Mouse (Mus musculus) lung, postnatal 36 days (tissue): ENCODE measurements around the gene 8030411F24Rik.
"Not testable (repeated sequence)": the region's sequence is repeated elsewhere in the genome, so short reads cannot be mapped to it uniquely, and the experiment has no call there.

Source experiments
- DNase-seq: peaks from one replicate; pipeline ENCODE4 v3.0.0; 2022; ENCODE audit warnings: mixed read lengths

Gene 8030411F24Rik

GRCm38 (mm10) chr2:148781709-148782108 lies at the start of gene 8030411F24Rik:
8030411F24Rik (plus strand) TSS chr2:148782009.
- no peak for DNase-seq

GRCm38 (mm10) chr2:148732327-148733000 lies 49.3 kb upstream of the 8030411F24Rik start, which contains the start of gene Napb:
Napb (minus strand) TSS chr2:148732467.
- DNase-seq, result peak; percentile 96

GRCm38 (mm10) chr2:148743001-148743400 lies 38.8 kb upstream of the 8030411F24Rik start:
- no peak for DNase-seq

GRCm38 (mm10) chr2:148743846-148744407 lies 37.9 kb upstream of the 8030411F24Rik start:
- DNase-seq, result no peak

GRCm38 (mm10) chr2:148750058-148750457 lies 31.8 kb upstream of the 8030411F24Rik start, which contains the start of gene Cstl1:
Cstl1 (plus strand) TSS chr2:148750358.
- no peak for DNase-seq

- peak; percentile 88 for DNase-seq
Measured at GRCm38 (mm10) chr2:148751893-148752813, 29.7 kb upstream of the 8030411F24Rik start.

GRCm38 (mm10) chr2:148754310-148754846 lies 27.4 kb upstream of the 8030411F24Rik start:
- no peak for DNase-seq

GRCm38 (mm10) chr2:148763648-148764388 lies 18.0 kb upstream of the 8030411F24Rik start:
- DNase-seq, result peak; percentile 77

GRCm38 (mm10) chr2:148771397-148771796 lies 10.4 kb upstream of the 8030411F24Rik start, which contains the start of gene Cst11:
Cst11 (minus strand) TSS chr2:148771497.
- not testable (repeated sequence) for DNase-seq

GRCm38 (mm10) chr2:148789142-148789541 lies 7.3 kb downstream of the 8030411F24Rik start, which contains the start of gene Cst12:
Cst12 (plus strand) TSS chr2:148789361.
- no peak for DNase-seq

GRCm38 (mm10) chr2:148798485-148798884 lies 16.7 kb downstream of the 8030411F24Rik start, which contains the start of gene Cst8:
Cst8 (plus strand) TSS chr2:148798785.
- peak; percentile 31 for DNase-seq

GRCm38 (mm10) chr2:148801491-148801921 lies 19.7 kb downstream of the 8030411F24Rik start:
- DNase-seq, result peak; percentile 49

GRCm38 (mm10) chr2:148806696-148807095 lies 24.9 kb downstream of the 8030411F24Rik start:
- DNase-seq, result no peak

- no peak for DNase-seq
Measured at GRCm38 (mm10) chr2:148819909-148820308, 38.1 kb downstream of the 8030411F24Rik start, which contains the start of gene Cst13. Cst13 (plus strand) TSS chr2:148820081.

GRCm38 (mm10) chr2:148825986-148826385 lies 44.2 kb downstream of the 8030411F24Rik start:
- no peak for DNase-seq

GRCm38 (mm10) chr2:148834912-148835311 lies 53.1 kb downstream of the 8030411F24Rik start, which contains the start of gene Cst9:
Cst9 (plus strand) TSS chr2:148835147.
- DNase-seq, result no peak
